Mouse (Mus musculus) intestine, postnatal 0 days (tissue): ENCODE measurements at regions not wholly inside any gene's neighbourhood (a gene's known extent, or its start where the extent isn't known, plus 50 kb on each side); places are given as distances from the start of the nearest gene placed in this dataset.

Source experiments
- ATAC-seq: fragments of 200-750 bp; cut with Nextera tagmentation; 2 replicates; pipeline ENCODE4 v1.8.0; 2017; ENCODE audit warnings: mild to moderate bottlenecking, moderate TSS enrichment, moderate library complexity
- H3K27ac ChIP-seq: fragments of 300-500 bp; sonication (generic); 2 replicates; pipeline ENCODE4 v1.5.1; 2014; ENCODE audit warnings: mild to moderate bottlenecking, low read depth, low read length, moderate library complexity
- H3K27me3 ChIP-seq: fragments of 300-500 bp; sonication (generic); replicated peaks from 2 replicates; pipeline ENCODE4 v1.6.1; 2014; ENCODE audit warnings: low read length, mixed read lengths; ENCODE audit not compliant: control insufficient read depth, insufficient read depth
- H3K36me3 ChIP-seq: fragments of 300-500 bp; sonication (generic); 2 replicates; pipeline ENCODE4 v1.6.1; 2014; ENCODE audit warnings: mild to moderate bottlenecking, moderate library complexity; ENCODE audit not compliant: control insufficient read depth, insufficient read depth
- H3K4me1 ChIP-seq: fragments of 300-500 bp; sonication (generic); replicated peaks from 2 replicates; pipeline ENCODE4 v1.6.1; 2014; ENCODE audit warnings: antibody characterized with exemption, low read length, mixed read lengths; ENCODE audit not compliant: control insufficient read depth, insufficient read depth
- H3K4me2 ChIP-seq: fragments of 300-500 bp; sonication (generic); replicated peaks from 2 replicates; pipeline ENCODE4 v1.6.1; 2014; ENCODE audit warnings: low read depth, mild to moderate bottlenecking, moderate library complexity
- H3K4me3 ChIP-seq: fragments of 300-500 bp; sonication (generic); 2 replicates; pipeline ENCODE4 v1.5.1; 2014; ENCODE audit warnings: low read depth, low read length
- H3K9ac ChIP-seq: fragments of 300-500 bp; sonication (generic); 2 replicates; pipeline ENCODE4 v1.6.1; 2014; ENCODE audit warnings: mild to moderate bottlenecking, low read depth, low read length
- H3K9me3 ChIP-seq: fragments of 300-500 bp; sonication (generic); 2 replicates; pipeline ENCODE4 v1.6.1; 2016; ENCODE audit warnings: mixed run types; ENCODE audit not compliant: control insufficient read depth
- CTCF ChIP-seq: sonication (generic); IDR thresholded peaks from 2 replicates; pipeline ENCODE4 v1.5.1; 2016; ENCODE audit warnings: low read depth, mild to moderate bottlenecking, control low read depth, antibody characterized with exemption, moderate library complexity
- WGBS: fragments of 180-500 bp; shearing (Covaris S2); extraction: QIAGEN DNeasy Blood & Tissue Kit; methylation state at CpG from one replicate; pipeline ENCODE4 v1.1.7; 2014; 5-methylcytosine and 5-hydroxymethylcytosine counted together

GRCm38 (mm10) chr14:28741418-28741817 is 236.9 kb downstream of the Wnt5a start:
- 68% methylated on average over 2 of the region's 2 CpGs for WGBS
- Histone ChIP-seq H3K9me3 (no peaks in the 10 kb centered on the region), H3K27ac (no peak overlapping the region), H3K36me3 (no peaks in the 10 kb centered on the region), H3K27me3 (no peaks in the 10 kb centered on the region), H3K4me2 (no peak overlapping the region), H3K4me3 (no peak overlapping the region), H3K9ac (no peak overlapping the region), H3K4me1 (no peaks in the 10 kb centered on the region)
- ATAC-seq = no peak
- no peak for TF ChIP-seq CTCF

GRCm38 (mm10) chr14:28743673-28744072 is 239.1 kb downstream of the Wnt5a start:
- Histone ChIP-seq H3K9ac (no peak overlapping the region), H3K4me3 (no peak overlapping the region), H3K9me3 (no peaks in the 10 kb centered on the region), H3K36me3 (no peaks in the 10 kb centered on the region), H3K4me2 (no peak overlapping the region), H3K27ac (no peak overlapping the region), H3K4me1 (no peaks in the 10 kb centered on the region), H3K27me3 (no peaks in the 10 kb centered on the region)
- TF ChIP-seq CTCF = no peak
- ATAC-seq = no peak
- WGBS = 48% methylated on average over 4 of the region's 4 CpGs

GRCm38 (mm10) chr14:28750301-28750700 is 245.8 kb downstream of the Wnt5a start:
- WGBS = 90% methylated on average over 1 of the region's 1 CpGs
- no peak overlapping the region for H3K4me3 ChIP-seq
- no peaks in the 10 kb centered on the region for H3K9me3 ChIP-seq
- H3K9ac ChIP-seq = no peak overlapping the region
- H3K4me2 ChIP-seq = no peak overlapping the region
- no peaks in the 10 kb centered on the region for H3K27me3 ChIP-seq
- ATAC-seq = no peak
- H3K36me3 ChIP-seq = no peaks in the 10 kb centered on the region
- no peaks in the 10 kb centered on the region for H3K4me1 ChIP-seq
- no peak overlapping the region for H3K27ac ChIP-seq
- TF ChIP-seq CTCF = no peak

GRCm38 (mm10) chr14:28765201-28765600 is 252.8 kb upstream of the Lrtm1 start:
- Histone ChIP-seq H3K9ac (no peak overlapping the region), H3K9me3 (no peaks in the 10 kb centered on the region), H3K27ac (no peak overlapping the region), H3K4me2 (no peak overlapping the region), H3K36me3 (no peaks in the 10 kb centered on the region), H3K4me3 (no peak overlapping the region), H3K27me3 (no peaks in the 10 kb centered on the region), H3K4me1 (no peaks in the 10 kb centered on the region)
- no peak for ATAC-seq
- TF ChIP-seq CTCF = no peak
- WGBS = 90% methylated on average over 1 of the region's 1 CpGs

- no peaks in the 10 kb centered on the region for H3K9me3 ChIP-seq
- no peaks in the 10 kb centered on the region for H3K27me3 ChIP-seq
- no peak overlapping the region for H3K27ac ChIP-seq
- no peak overlapping the region for H3K4me2 ChIP-seq
- no peak overlapping the region for H3K9ac ChIP-seq
- ATAC-seq = no peak
- no peak overlapping the region for H3K4me3 ChIP-seq
- 80% methylated on average over 11 of the region's 11 CpGs for whole genome bisulfite sequencing
- H3K36me3 ChIP-seq = no peaks in the 10 kb centered on the region
- TF ChIP-seq CTCF = no peak
- no peaks in the 10 kb centered on the region for H3K4me1 ChIP-seq
These were observed 244.9 kb upstream of the Lrtm1 start for GRCm38 (mm10) chr14:28773068-28773467.

GRCm38 (mm10) chr14:28775686-28776085 is 242.3 kb upstream of the Lrtm1 start:
- Histone ChIP-seq H3K9ac (no peak overlapping the region), H3K4me1 (no peaks in the 10 kb centered on the region), H3K36me3 (no peaks in the 10 kb centered on the region), H3K4me2 (no peak overlapping the region), H3K9me3 (no peaks in the 10 kb centered on the region), H3K27me3 (no peaks in the 10 kb centered on the region), H3K4me3 (no peak overlapping the region), H3K27ac (no peak overlapping the region)
- WGBS = 69% methylated on average over 1 of the region's 1 CpGs
- no peak for TF ChIP-seq CTCF
- ATAC-seq = no peak

- Histone ChIP-seq H3K9me3 (no peaks in the 10 kb centered on the region), H3K4me2 (no peak overlapping the region), H3K27me3 (no peaks in the 10 kb centered on the region), H3K9ac (no peak overlapping the region), H3K27ac (no peak overlapping the region), H3K4me1 (no peaks in the 10 kb centered on the region), H3K4me3 (no peak overlapping the region), H3K36me3 (no peaks in the 10 kb centered on the region)
- ATAC-seq = no peak
- 88% methylated on average over 8 of the region's 8 CpGs for WGBS
- TF ChIP-seq CTCF = no peak
These were observed 240.2 kb upstream of the Lrtm1 start for GRCm38 (mm10) chr14:28777791-28778190.
